Mouse (Mus musculus) kidney, adult 10 weeks (tissue): ENCODE measurements around the gene 1700037C18Rik. TPM values are rescaled to one million over a fixed set of nuclear protein-coding genes. Genes with fewer than 3 reads are reported as not detected.

Experiments
- polyA plus RNA-seq: library from polyadenylated mRNA; stranded (reverse); fragments of 350-450 nt; fragmentation: Illumina TruSeq; extraction: RNeasy Lipid Tissue Mini Kit (QIAGEN cat#74804); gene quantifications from one replicate; pipeline ENCODE4 v1.2.3, GENCODE M21; 2014; ENCODE audit warnings: low read depth, low replicate concordance

Gene 1700037C18Rik
- 2.0 TPM for polyA plus RNA-seq

DNA sequence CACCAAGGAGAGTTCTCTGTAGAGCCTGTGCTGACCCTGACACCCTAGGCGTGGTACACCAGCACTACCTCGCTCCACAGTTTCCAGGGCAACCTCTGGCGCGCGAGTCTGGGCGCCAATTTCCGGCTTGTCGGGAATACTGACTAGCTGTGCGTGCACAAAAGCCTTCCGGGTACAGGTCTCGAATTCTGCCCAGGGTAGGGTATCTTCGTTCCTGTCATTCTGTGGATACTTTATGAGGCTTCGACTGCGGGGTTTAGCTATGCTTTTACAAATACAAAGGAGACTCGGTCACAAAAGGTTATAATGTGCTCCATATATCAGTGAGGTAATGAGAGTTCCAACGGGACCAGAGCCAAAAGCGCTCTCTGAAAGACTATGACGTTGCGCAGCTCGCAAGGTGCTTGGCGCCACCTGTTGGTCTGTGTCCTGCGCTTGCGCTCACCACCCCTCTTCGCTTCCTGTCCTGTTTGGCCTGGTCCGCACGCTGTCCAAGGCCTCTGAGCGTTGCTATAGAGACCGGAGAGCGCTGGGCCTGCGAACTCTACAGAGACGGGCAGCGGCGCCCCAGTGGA lies at the start of gene 1700037C18Rik, which contains the start of gene Cluap1:
TSS of gene 1700037C18Rik (minus strand) at position 153 of the 575 bp plus-strand sequence.
TSS of gene Cluap1 (plus strand) at position 265 of the 575 bp plus-strand sequence.

GRCm38 (mm10) chr16:3884201-3885064 lies 24.1 kb downstream of the 1700037C18Rik start, which contains the start of the genes Zfp597 and Gm20695:
TSS of gene Zfp597 (minus strand) at chr16:3884561.
TSS of gene Gm20695 (plus strand) at chr16:3884648.

DNA sequence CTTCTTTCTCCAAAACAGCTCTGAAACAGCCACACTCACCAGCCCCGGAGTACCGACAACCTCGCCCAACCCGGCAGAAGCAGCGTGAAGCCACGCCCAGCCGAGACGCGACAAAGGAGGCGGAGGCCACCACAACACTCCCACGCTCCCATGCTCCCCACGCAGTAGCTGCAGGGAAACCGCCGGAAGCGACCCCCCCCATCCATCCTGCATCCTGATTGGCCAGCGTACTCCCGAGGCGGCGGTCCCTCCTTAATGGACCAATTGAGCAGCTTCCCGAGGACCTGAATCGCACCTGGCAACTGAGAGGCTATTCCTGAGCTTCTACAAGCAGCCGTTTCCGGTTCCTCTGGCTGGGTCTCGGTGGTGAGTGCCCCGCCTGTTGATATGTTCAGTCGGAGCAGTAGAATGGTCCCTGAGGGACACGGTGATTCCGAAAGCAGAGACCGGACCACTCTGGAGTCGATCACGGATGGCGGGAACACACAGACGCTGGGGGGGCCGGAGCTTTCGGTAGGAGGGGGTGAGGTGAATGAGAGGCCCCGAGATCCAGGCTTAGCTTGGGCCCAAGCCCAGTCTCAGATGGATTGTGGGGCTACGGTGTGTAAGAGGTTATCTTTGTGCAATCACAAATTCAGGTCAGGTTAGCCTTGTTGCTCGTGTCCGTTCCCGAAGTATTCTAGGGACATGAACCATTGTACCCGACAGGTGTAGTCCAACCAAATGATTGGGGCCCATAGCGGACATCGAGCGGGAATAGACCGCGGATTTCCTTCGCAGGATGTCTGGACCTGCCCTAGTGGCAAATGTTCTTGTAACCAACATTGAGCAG lies 36.1 kb downstream of the 1700037C18Rik start, which contains the start of gene Naa60:
TSS of gene Naa60 (plus strand) at position 160 of the 832 bp plus-strand sequence.

GRCm38 (mm10) chr16:3846711-3847518 lies 61.6 kb downstream of the 1700037C18Rik start, which contains the start of gene Zfp174:
TSS of gene Zfp174 (plus strand) at chr16:3847268.

Other genes with a start within 250 kb of the 1700037C18Rik start
- gene Mefv, start 190.6 kb downstream of the 1700037C18Rik start, polyA plus RNA-seq: not detected
- 20.0 TPM for gene Zfp263, start 164.6 kb downstream of the 1700037C18Rik start, polyA plus RNA-seq
- gene Olfr15, start 77.8 kb downstream of the 1700037C18Rik start, polyA plus RNA-seq: not detected
- 2.7 TPM for gene Zfp174, start 61.4 kb downstream of the 1700037C18Rik start, polyA plus RNA-seq
- 96.9 TPM for gene Naa60, start 36.3 kb downstream of the 1700037C18Rik start, polyA plus RNA-seq
- gene Zfp597, start 24.1 kb downstream of the 1700037C18Rik start, polyA plus RNA-seq: 11.5 TPM
- gene Gm20695, start 24.0 kb downstream of the 1700037C18Rik start, polyA plus RNA-seq: 2.8 TPM
- gene Cluap1, start 112 bp upstream of the 1700037C18Rik start, polyA plus RNA-seq: 28.5 TPM
- gene Nlrc3, start 67.9 kb upstream of the 1700037C18Rik start, polyA plus RNA-seq: 0.57 TPM
- 28.0 TPM for gene Slx4, start 95.1 kb upstream of the 1700037C18Rik start, polyA plus RNA-seq
- 591 TPM for gene Dnase1, start 128.3 kb upstream of the 1700037C18Rik start, polyA plus RNA-seq
- gene Trap1, start 169.1 kb upstream of the 1700037C18Rik start, polyA plus RNA-seq: 103 TPM